Mouse (Mus musculus) small intestine, adult 2 months (tissue): ENCODE results near the gene Ncam1.

Experiments used
- CTCF ChIP-seq: fragments of 200-500 bp; IDR thresholded peaks from 2 replicates; pipeline ENCODE4 v1.5.1; 2012; ENCODE audit warnings: low read depth, mild to moderate bottlenecking, control low read depth, inconsistent platforms, low read length, moderate library complexity, mixed read lengths; ENCODE audit not compliant: insufficient replicate concordance, insufficient read length; ENCODE audit errors: extremely low read depth
- POLR2A ChIP-seq: fragments of 200-500 bp; IDR thresholded peaks from 2 replicates; pipeline ENCODE4 v1.6.1; 2012; ENCODE audit warnings: low read depth, mild to moderate bottlenecking, control low read depth, inconsistent platforms, low read length, moderate library complexity

DNA sequence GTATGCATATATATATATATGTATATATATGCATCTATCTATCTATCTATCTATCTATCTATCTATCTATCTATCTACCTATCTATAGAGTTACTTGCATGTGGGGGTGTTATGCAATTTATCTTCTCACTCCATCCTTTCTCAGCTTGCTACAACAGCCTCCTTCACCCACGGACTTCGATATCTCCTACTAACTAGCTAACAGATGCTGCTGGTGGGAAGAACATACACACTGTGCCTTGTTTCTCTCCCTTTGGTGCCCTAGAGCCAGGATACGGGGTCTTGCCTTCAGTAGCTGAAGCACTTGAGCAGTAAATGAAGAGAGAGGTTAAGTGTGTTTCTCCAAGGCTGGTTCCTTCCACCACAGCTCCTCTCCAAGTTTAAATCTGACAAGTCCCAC, 289.6 kb downstream of the Ncam1 start:
- no peak for TF ChIP-seq CTCF
- no peak for TF ChIP-seq POLR2A
